Mouse (Mus musculus) T-cell, adult 2 months (primary cell): ENCODE measurements around the gene Tmem184b.
A peak's percentile ranks its signal among the peaks of the same experiment; 100 is the strongest.

Experiments
- DNase-seq: peaks from one replicate; pipeline ENCODE4 v3.0.0; 2022; ENCODE audit warnings: low spot score

Gene Tmem184b

GRCm38 (mm10) chr15:79368313-79368811 is 35.0 kb downstream of the Tmem184b start:
- no peak for DNase-seq

DNA sequence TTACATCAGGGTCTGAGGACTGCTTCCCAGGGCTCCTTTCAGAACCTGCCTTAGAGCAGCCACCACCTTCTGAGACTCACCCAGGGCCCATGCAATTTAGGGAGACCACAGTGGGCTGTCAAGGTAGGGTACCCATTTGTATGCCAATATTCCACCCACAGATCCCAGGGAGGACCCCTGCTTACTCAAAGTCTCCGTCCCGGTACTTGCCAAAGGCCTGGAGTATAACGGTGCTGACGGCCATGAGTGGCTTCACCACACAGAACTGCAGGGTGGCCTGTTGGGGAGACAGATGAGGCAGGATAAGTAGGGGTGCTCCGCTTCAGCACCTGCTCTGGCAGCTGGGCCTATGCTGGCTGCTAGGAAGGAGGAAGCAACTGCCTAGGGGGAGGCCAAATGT is 37.0 kb downstream of the Tmem184b start:
- no peak for DNase-seq

DNA sequence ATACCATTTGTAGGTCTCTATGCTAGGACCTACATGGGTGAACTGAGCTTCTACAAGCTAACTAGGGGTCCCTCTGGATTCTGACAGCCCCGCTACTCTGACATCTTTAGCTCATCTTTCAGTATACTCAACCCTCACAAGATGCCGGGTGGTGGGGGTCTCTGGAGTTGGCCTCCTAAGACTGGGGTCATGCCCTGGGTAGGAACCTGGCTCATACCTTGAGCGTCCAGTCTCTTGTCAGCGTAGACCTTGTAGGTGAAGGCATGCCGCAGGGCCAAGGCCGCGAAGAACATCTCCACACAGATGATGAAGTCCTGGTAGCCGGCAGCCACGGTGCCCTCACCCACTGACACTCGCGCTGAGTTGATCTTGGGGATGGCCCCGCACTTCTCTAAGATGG is 38.3 kb downstream of the Tmem184b start:
- no peak for DNase-seq

DNA sequence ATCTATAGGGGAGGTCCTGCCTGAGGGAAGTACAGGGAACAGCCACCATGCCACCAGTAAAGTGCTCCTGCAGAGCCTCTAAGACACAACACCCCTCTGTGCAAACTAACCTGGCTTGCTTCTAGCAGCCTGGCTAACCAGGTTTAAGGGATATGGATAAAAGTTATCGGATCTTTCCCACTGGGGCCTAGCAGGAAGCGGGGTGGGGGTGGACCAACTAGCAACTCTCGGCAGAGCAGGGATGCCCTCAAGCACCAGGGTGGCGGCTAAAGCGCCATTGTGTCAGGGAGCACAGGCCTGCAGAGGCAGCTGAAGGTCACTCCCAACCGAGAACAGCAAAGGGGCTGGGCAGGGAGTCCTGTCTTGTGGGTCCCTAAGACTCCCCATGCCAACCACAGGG is 39.2 kb downstream of the Tmem184b start:
- no peak for DNase-seq

GRCm38 (mm10) chr15:79361023-79361422 is 42.3 kb downstream of the Tmem184b start:
- DNase-seq, result no peak

- no peak for DNase-seq
These were observed 43.0 kb downstream of the Tmem184b start for GRCm38 (mm10) chr15:79360371-79360770.

- no peak for DNase-seq
These were observed 43.4 kb downstream of the Tmem184b start for GRCm38 (mm10) chr15:79359954-79360353.

GRCm38 (mm10) chr15:79357974-79358690 is 45.2 kb downstream of the Tmem184b start:
- no peak for DNase-seq

GRCm38 (mm10) chr15:79357036-79357911 is 46.1 kb downstream of the Tmem184b start:
- peak; percentile 59 for DNase-seq

GRCm38 (mm10) chr15:79356481-79356880 is 46.9 kb downstream of the Tmem184b start:
- DNase-seq, result no peak

- no peak for DNase-seq
These were observed 48.8 kb downstream of the Tmem184b start for GRCm38 (mm10) chr15:79354619-79355018.

- DNase-seq, result no peak
These were observed 49.6 kb downstream of the Tmem184b start for GRCm38 (mm10) chr15:79353690-79354305.

DNA sequence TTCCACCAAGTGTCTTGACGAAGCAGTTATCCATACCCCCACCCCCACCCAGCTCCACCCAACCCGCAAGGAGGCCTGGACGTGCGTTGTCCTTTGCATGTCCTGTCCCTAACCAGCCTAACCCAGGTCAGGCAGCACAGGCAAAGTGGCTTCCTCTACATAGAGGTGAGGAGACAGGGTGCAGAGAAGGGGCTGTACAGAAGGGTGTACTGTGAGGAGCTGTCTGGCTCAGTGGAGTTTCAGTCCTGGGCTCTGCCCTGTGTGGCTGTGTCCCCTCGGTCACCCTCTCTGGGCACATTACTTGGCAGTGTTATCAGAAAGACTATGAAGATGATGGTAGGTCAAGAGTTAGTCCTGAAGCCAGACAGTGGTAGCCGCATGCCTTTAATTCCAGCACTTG is 50.9 kb downstream of the Tmem184b start:
- no peak for DNase-seq

- DNase-seq, result no peak
These were observed 52.0 kb downstream of the Tmem184b start for GRCm38 (mm10) chr15:79351331-79351767.

DNA sequence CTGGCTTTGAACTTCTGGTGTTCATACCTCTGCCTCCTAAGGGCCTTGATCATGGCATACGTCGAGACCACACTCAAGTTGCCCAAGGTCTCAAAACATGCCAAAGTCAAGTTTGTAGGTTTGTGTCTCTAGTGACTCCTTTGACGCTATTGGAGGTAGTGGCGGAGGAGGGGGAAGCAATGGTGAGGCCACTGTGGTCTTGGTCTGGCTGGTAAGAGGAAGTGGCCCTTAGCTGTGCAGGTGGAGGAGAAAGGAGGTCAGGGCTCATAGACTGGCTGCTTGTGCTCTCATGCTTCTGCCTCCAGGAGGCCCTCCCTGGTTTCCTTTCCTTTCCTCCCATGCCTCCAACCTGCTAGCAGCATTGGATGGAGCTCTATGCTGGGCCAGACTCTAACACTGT is 52.5 kb downstream of the Tmem184b start:
- no peak for DNase-seq

GRCm38 (mm10) chr15:79348651-79349050 is 54.7 kb downstream of the Tmem184b start:
- no peak for DNase-seq

DNA sequence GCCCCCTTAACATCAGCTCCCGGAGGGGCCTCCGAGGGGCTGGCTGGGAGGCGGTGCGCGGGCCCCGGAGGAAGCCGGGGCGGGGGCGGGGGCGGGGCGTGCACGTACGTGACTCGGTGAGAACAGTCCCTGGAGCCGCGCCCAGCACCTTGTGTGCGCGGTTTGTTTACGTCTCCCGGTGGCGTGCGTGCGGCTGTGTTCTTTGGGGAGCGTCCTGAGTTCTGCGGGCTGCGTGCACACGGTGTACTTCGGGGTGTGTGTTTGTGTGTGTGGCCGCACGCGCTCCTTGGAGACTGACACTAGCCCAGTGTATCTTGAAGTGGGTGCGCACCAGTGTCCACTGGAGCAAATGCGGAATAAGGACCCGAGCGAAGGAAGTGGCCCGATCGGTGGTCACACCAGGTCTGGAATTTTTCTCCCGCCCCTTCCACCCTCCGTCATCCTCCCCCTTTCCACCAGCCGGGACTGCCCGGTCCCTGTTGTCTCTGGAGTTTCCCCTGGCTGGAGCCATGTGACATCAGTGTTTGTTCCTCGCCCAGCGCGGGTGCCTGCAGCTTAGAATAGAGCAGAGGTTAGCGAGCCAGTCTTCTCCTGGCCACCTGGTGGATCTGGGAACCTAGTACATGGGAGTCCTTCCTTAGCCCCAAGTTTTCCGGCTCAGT is 55.4 kb downstream of the Tmem184b start:
- peak; percentile 93 for DNase-seq

DNA sequence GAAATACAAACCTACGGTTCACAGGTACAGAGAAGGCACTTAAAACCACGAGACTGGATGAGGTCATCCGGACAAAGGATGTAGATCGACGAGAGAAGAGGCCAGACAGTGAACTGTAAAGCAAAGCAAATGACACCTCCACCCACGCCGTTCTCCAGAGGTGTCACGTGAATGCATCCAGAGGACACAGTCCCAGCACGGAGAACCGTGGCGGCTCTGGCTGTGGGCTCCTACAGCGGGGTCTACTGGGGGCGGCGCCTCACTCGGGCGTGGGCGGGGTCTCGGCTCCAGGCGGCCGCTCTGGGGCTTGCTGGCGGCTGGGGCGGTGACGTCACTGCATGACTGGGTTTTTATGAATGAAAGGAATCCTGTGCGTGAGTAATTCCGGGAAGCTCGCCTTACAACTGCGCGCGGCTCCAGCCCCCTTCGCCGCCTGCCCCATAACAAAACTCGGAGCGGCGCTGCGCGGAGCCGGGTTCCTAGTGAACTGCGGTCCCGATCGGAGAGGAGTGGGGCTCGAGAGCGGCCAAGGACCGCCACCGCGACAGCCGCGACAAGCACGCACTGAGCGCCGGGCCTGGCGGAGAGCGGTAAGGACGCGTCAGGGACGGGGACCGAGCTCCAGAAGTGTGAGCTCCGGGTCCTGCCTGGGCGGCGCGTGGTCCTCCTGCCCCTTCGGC is 56.1 kb downstream of the Tmem184b start:
- peak; percentile 96 for DNase-seq

DNA sequence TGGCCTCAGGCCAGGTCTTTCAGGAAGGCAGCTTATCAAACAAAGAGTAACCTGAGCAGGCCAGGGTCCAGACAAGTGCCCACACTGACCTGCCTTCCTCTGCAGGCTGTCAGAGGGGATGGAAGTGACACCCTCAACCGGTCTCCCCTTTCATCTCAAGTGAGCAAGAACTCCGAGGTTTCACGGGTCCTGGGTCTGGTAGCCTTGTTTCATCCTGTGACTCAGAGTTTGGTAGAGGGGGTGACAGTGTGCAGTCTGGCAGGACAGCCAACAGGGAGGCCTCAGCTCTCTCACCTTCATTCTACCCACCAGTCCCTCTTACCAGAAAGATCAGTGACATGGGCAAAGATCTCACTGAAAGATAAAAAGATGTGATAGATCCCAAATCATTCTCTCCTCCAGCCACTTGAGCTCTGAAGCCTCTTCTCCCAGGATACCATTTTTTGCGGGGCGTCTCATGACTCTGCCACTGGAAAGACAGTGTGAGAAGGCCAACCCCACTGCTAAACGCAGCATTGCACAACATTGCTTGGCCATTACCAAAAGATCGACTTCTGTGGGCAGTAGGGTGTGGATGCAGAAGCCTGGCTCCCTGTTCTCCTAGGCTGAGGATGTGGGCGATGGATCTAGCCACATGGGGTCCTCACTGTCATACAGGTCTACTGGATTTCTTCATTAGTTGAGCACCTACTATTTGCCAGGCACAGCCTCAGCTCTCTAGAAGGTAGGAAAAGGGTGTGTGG is 57.1 kb downstream of the Tmem184b start, which contains the start of gene Maff:
Gene Maff, plus strand, starts transcription at position 571 of the 743 bp plus-strand sequence.
- DNase-seq, result no peak

GRCm38 (mm10) chr15:79344627-79345026 is 58.7 kb downstream of the Tmem184b start:
- no peak for DNase-seq
